Mouse (Mus musculus): ENCODE data around the gene Slc26a11. TPM values are rescaled to one million over a fixed set of nuclear protein-coding genes. Genes with fewer than 3 reads are reported as not detected.

Gene Slc26a11
- polyA plus RNA-seq (2015; fragmentation: Nextera tagmentation; extraction: Ambion mirVana): 5.9 and 7.6 TPM in 2 replicates

GRCm38 (mm10) chr11:119355443-119356385, at the start of gene Slc26a11, which contains the start of gene Sgsh:
Slc26a11 (plus strand) TSS chr11:119355557.
Sgsh (minus strand) TSS chr11:119355536.
- Histone ChIP-seq H3K27me3 (no peaks in the 10 kb centered on the region), H3K9ac (peak within 1 kb of the TSS; percentile 62), H3K4me3 (peak within 1 kb of the TSS; percentile 81), H3K9me3 (no peaks in the 10 kb centered on the region), H3K36me3 (no peaks in the 10 kb centered on the region), H3K27ac (replicated peaks) (peak within 1 kb of the TSS; percentile 68), H3K4me2 (peak within 1 kb of the TSS; percentile 97), H3K4me1 (replicated peaks) (peaks cover 14% of the 10 kb centered on the region)
- whole genome bisulfite sequencing: 1% methylated on average over 40 of the region's 40 CpGs
- ATAC-seq (ENCODE audit: low FRiP score, low read depth): peak; percentile 93

- Histone ChIP-seq H3K27me3 (no peaks in the 10 kb centered on the region; the same call in 1 of the 2 replicates), H3K9me3 (no peaks in the 10 kb centered on the region), H3K4me2 (no peak overlapping the region), H3K4me1 (replicated peaks) (0 out of 2 replicates have a peak, but pooled peaks cover 5% of the 10 kb centered on the region), H3K4me3 (no peak overlapping the region), H3K9ac (no peak overlapping the region), H3K36me3 (no peaks in the 10 kb centered on the region), H3K27ac (replicated peaks) (no peak overlapping the region)
- ATAC-seq (ENCODE audit: low FRiP score, low read depth): no peak
- 64% methylated on average over 13 of the region's 13 CpGs for WGBS
Measured at GRCm38 (mm10) chr11:119306762-119307657, 48.3 kb upstream of the Slc26a11 start.

DNA sequence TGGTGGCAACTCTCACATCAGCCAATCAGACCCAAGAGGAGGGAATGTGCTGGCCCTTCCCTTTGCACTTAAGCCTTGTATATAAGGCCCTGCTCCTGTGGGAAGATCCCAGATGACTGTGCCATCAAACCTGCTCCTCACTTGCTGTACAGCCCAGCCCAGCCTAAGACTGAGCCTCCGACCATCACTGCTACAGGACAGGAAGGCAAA, 47.8 kb upstream of the Slc26a11 start, which contains the start of gene Card14:
Gene Card14 (plus strand): TSS at position 111 of the 210 bp plus-strand sequence.
- Histone ChIP-seq H3K27me3 (no peaks in the 10 kb centered on the region; the same call in 1 of the 2 replicates), H3K4me3 (no peak within 1 kb of the TSS), H3K9me3 (no peaks in the 10 kb centered on the region), H3K36me3 (no peaks in the 10 kb centered on the region), H3K4me2 (no peak within 1 kb of the TSS), H3K27ac (replicated peaks) (no peak within 1 kb of the TSS), H3K9ac (no peak within 1 kb of the TSS), H3K4me1 (replicated peaks) (0 out of 2 replicates have a peak, but pooled peaks cover 5% of the 10 kb centered on the region)
- WGBS: 61% methylated on average over 1 of the region's 1 CpGs
- no peak for ATAC-seq (ENCODE audit: low FRiP score, low read depth)

GRCm38 (mm10) chr11:119307916-119308315, 47.4 kb upstream of the Slc26a11 start:
- Histone ChIP-seq H3K27ac (replicated peaks) (no peak overlapping the region), H3K4me3 (no peak overlapping the region), H3K36me3 (no peaks in the 10 kb centered on the region), H3K27me3 (no peaks in the 10 kb centered on the region; the same call in 1 of the 2 replicates), H3K9me3 (no peaks in the 10 kb centered on the region), H3K4me1 (replicated peaks) (0 out of 2 replicates have a peak, but pooled peaks cover 5% of the 10 kb centered on the region), H3K4me2 (no peak overlapping the region), H3K9ac (no peak overlapping the region)
- WGBS: 37% methylated on average over 11 of the region's 11 CpGs
- ATAC-seq (ENCODE audit: low FRiP score, low read depth): no peak

GRCm38 (mm10) chr11:119310621-119311020, 44.7 kb upstream of the Slc26a11 start:
- H3K27me3 ChIP-seq: no peaks in the 10 kb centered on the region; the same call in 1 of the 2 replicates
- H3K9ac ChIP-seq: no peak overlapping the region
- no peak overlapping the region for H3K27ac ChIP-seq (replicated peaks)
- H3K4me2 ChIP-seq: no peak overlapping the region
- ATAC-seq (ENCODE audit: low FRiP score, low read depth): no peak
- H3K9me3 ChIP-seq: no peaks in the 10 kb centered on the region
- no peak overlapping the region for H3K4me3 ChIP-seq
- 0 out of 2 replicates have a peak, but pooled peaks cover 5% of the 10 kb centered on the region for H3K4me1 ChIP-seq (replicated peaks)
- WGBS: 20% methylated on average over 10 of the region's 10 CpGs
- H3K36me3 ChIP-seq: no peaks in the 10 kb centered on the region

DNA sequence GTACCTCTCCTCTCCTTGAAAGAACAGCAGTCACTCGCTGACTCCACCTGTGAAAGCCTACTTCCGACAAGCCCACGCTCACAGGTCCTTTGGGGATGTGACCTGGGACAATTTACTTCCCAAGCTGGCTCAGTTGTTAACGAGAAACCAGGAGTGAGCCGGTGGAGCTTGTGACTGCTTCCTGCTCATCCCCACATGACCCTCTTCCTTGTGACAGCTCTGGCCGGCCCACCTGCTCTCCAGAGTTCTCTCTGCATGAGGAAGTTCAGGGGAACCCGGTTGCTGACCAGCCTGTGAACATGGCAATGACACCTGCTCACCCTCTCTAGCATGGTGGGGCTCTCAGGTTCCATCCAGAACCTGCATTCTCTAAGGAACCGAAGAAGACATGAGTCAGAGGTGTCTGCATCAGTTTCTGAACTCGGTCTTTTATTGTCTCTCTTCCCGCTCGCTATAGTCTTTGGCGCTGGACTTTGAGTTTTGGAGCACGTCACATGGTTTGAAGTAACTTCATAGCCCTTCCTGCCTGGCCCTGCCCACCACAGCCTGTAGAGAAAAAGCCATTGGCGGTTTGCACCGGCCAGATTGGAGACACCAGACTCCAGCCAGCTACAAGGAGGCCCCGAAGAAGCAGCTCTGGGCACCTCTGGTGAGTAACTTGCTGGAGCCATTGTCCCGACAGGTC, 41.0 kb upstream of the Slc26a11 start:
- no peaks in the 10 kb centered on the region for H3K4me1 ChIP-seq (replicated peaks)
- no peak overlapping the region for H3K27ac ChIP-seq (replicated peaks)
- no peaks in the 10 kb centered on the region for H3K36me3 ChIP-seq
- no peak overlapping the region for H3K4me3 ChIP-seq
- WGBS: 84% methylated on average over 17 of the region's 17 CpGs
- no peaks in the 10 kb centered on the region for H3K9me3 ChIP-seq
- no peak overlapping the region for H3K4me2 ChIP-seq
- ATAC-seq (ENCODE audit: low FRiP score, low read depth): no peak
- H3K9ac ChIP-seq: no peak overlapping the region
- no peaks in the 10 kb centered on the region; the same call in 1 of the 2 replicates for H3K27me3 ChIP-seq

DNA sequence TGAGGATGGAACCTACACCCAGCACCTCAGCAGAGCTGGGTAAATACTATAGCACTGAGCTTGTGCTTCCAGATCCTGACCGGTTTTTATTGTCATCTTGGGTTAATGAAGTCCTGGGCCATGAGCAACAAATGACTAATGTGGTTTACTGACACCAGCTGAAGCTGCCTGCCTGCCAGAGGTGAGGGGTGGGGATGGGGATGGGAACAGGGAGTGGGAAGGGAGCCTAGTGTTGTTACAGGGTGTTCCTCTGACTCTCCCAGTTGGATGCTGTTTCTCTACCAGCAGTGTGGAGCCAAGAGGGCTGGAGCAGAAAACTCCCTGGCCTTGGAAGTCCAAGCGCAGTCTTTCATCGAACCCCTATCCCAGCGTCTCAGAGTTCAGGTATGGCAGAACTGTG, 38.6 kb upstream of the Slc26a11 start:
- WGBS: 86% methylated on average over 4 of the region's 4 CpGs
- H3K27me3 ChIP-seq: no peaks in the 10 kb centered on the region
- H3K9me3 ChIP-seq: no peaks in the 10 kb centered on the region
- no peaks in the 10 kb centered on the region for H3K36me3 ChIP-seq
- H3K27ac ChIP-seq (replicated peaks): no peak overlapping the region
- no peak for ATAC-seq (ENCODE audit: low FRiP score, low read depth)
- no peak overlapping the region for H3K4me3 ChIP-seq
- H3K4me1 ChIP-seq (replicated peaks): no peaks in the 10 kb centered on the region
- H3K9ac ChIP-seq: no peak overlapping the region
- H3K4me2 ChIP-seq: no peak overlapping the region

DNA sequence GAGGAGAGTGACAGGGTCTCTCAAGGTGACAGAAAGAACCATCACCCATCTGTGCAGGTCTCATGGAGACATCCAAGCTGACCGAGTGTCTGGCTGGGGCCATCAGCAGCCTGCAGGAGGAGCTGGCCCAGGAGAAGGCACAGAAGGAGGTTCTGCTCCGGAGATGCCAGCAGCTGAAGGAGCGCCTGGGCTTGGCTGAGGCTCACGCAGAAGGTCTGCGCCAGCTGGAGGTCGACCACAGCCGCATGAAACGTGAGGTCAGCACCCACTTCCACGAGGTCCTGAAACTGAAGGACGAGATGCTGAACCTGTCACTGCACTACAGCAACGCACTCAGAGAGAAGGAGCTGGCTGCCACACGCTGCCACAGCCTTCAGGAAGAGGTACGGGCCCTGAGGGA, 32.8 kb upstream of the Slc26a11 start:
- Histone ChIP-seq H3K4me2 (no peak overlapping the region), H3K36me3 (no peaks in the 10 kb centered on the region), H3K27me3 (no peaks in the 10 kb centered on the region), H3K9me3 (no peaks in the 10 kb centered on the region), H3K4me1 (replicated peaks) (no peaks in the 10 kb centered on the region), H3K9ac (no peak overlapping the region), H3K27ac (replicated peaks) (no peak overlapping the region), H3K4me3 (no peak overlapping the region)
- 77% methylated on average over 13 of the region's 13 CpGs for WGBS
- ATAC-seq (ENCODE audit: low FRiP score, low read depth): no peak

DNA sequence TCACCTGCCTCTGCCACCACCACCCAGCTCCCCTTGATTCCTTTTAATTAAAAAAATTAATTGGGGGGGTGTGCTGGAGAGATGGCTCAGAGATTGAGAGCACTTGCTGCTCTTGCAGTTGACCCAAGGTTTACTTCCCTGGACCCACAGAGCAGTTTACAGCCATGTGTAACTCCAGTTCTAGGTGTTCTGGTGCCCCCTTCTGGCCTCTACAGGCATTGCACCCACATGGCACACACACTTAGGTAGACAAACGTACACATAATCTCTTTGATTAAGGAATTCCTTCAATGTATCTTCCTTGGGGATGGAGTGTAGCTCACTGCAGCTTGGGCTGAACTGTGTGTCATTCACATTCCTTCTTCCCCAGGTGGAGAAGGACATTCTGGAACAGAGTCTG, 30.3 kb upstream of the Slc26a11 start:
- H3K27ac ChIP-seq (replicated peaks): no peak overlapping the region
- ATAC-seq (ENCODE audit: low FRiP score, low read depth): no peak
- 69% methylated on average over 1 of the region's 1 CpGs for WGBS

GRCm38 (mm10) chr11:119330592-119330991, 24.8 kb upstream of the Slc26a11 start:
- Histone ChIP-seq H3K4me2 (no peak overlapping the region), H3K9ac (no peak overlapping the region), H3K36me3 (no peaks in the 10 kb centered on the region), H3K9me3 (no peaks in the 10 kb centered on the region), H3K27me3 (no peaks in the 10 kb centered on the region), H3K4me3 (no peak overlapping the region), H3K27ac (replicated peaks) (no peak overlapping the region), H3K4me1 (replicated peaks) (no peaks in the 10 kb centered on the region)
- ATAC-seq (ENCODE audit: low FRiP score, low read depth): no peak
- 66% methylated on average over 4 of the region's 4 CpGs for WGBS

More for the DNA sequence above, 30.3 kb upstream of the Slc26a11 start:
- H3K4me2 ChIP-seq: no peak overlapping the region
- no peaks in the 10 kb centered on the region for H3K27me3 ChIP-seq
- no peaks in the 10 kb centered on the region for H3K4me1 ChIP-seq (replicated peaks)
- no peak overlapping the region for H3K4me3 ChIP-seq
- no peaks in the 10 kb centered on the region for H3K9me3 ChIP-seq
- no peak overlapping the region for H3K9ac ChIP-seq
- no peaks in the 10 kb centered on the region for H3K36me3 ChIP-seq

DNA sequence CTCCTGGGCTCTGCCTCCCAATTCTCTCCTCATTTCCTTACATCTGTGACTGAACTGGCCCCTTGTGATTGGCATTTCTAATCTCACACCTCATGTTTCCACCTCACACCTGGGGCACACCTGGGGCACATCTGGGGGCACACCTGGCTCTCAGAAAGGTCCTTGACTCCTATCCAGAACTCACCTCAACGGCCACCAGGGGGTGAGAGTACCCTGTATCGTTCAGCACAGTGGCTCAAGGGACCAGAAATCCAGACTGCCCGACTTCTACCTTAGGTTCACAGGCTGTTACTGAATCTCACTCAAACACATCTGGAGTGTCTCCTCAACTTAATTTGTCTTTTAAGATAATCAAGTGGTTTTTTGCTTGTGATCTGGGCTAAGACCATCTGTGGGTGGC, 23.4 kb upstream of the Slc26a11 start:
- 57% methylated on average over 3 of the region's 3 CpGs for WGBS
- H3K36me3 ChIP-seq: no peaks in the 10 kb centered on the region

More for the DNA sequence above, 23.4 kb upstream of the Slc26a11 start:
- Histone ChIP-seq H3K4me1 (replicated peaks) (no peaks in the 10 kb centered on the region), H3K4me2 (no peak overlapping the region), H3K9me3 (no peaks in the 10 kb centered on the region), H3K27ac (replicated peaks) (no peak overlapping the region), H3K4me3 (no peak overlapping the region), H3K27me3 (no peaks in the 10 kb centered on the region), H3K9ac (no peak overlapping the region)
- ATAC-seq (ENCODE audit: low FRiP score, low read depth): no peak

All from hindbrain, embryonic 15.5 days (tissue).